8 mouse cellular contexts compared by ENCODE assay signal in the genomic region with DNA sequence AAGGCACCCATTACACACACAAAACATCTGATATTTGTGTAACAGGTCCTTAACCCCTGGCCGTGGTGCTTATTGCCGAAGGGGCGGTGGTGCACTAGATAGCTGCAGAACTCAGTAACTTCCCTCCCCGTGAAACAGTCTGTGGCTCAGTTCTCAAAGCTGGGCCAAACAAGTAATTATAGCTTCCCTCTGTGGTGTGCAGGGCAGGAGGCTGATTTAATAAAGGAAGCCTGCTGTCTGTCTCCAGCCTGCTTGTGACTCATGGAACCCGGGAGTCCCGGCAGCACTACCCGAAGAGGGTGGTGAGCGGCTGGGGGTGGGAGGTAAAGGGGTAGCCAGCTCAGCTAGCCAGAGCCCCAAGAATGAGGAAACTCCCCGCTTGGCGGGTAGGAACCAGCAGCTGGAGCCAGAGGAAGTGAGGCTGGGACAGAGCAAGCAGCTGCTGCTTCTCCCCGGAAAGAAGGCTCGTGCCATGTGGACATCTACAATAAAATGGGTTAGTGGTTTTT. TPM values are rescaled to one million over a fixed set of nuclear protein-coding genes. Genes with fewer than 3 reads are reported as not detected.
A peak's percentile ranks its signal among the peaks of the same experiment; 100 is the strongest.
DNase-seq lines count a peak whose midpoint lies in the region; ATAC-seq and TF ChIP-seq lines count a peak whose summit lies in the region.

No protein-coding gene starts in this region.

- H3K4me1 ChIP-seq in hindbrain, embryonic 15.5 days (replicated peaks) = peaks cover 32% of the 10 kb centered on the region

- H3K27me3 ChIP-seq in hindbrain, embryonic 15.5 days = no peaks in the 10 kb centered on the region

- no peaks in the 10 kb centered on the region for H3K36me3 ChIP-seq in hindbrain, embryonic 15.5 days

- H3K4me2 ChIP-seq in hindbrain, embryonic 15.5 days = peak overlapping the region; percentile 81

- peak overlapping the region; percentile 51 for H3K9ac ChIP-seq in hindbrain, embryonic 15.5 days

- H3K4me3 ChIP-seq in gastrocnemius, adult 2 months = peak overlapping the region; percentile 83
- peak overlapping the region; percentile 40; the same call in 1 of the 2 replicates for H3K4me3 ChIP-seq in hindbrain, embryonic 15.5 days

- DNase-seq in NIH3T3 (ENCODE audit: low read depth) = peak; percentile 85
- peak; percentile 65 for DNase-seq in cerebellum, adult 9-11 months
- peak; percentile 88 for DNase-seq in gastrocnemius, adult 2 months
- peak; percentile 68 to 72 for DNase-seq in layer of hippocampus, postnatal 36 days
- peak; percentile 71 for DNase-seq in lung, postnatal 36 days
- DNase-seq in right cerebral cortex, adult 18-20 months = peak; percentile 85
- peak; percentile 24 for DNase-seq in yolk sac, embryonic 10.5 days (ENCODE audit: low spot score)

- 1% methylated on average over 12 of the region's 12 CpGs for WGBS in hindbrain, embryonic 15.5 days

- H3K27ac ChIP-seq in gastrocnemius, adult 2 months = peak overlapping the region; percentile 97
- H3K27ac ChIP-seq in hindbrain, embryonic 15.5 days (replicated peaks) = peak overlapping the region; percentile 86

- no peaks in the 10 kb centered on the region for H3K9me3 ChIP-seq in hindbrain, embryonic 15.5 days

- TF ChIP-seq CTCF in gastrocnemius, adult 2 months (IDR thresholded peaks at IDR 0.05) = no peak

- peak; percentile 71 for ATAC-seq in hindbrain, embryonic 15.5 days (ENCODE audit: low FRiP score, low read depth)

- intact Hi-C loops in gastrocnemius, adult 2 months (cut with DNase I) = loop anchor here (2.0 kb wide), 2 partner anchors 31 to 47 kb away; a partner anchor contains a TSS

RNA-seq across cellular contexts. Expression of a gene that starts 48.1 kb away (rescaled TPM):
- 10 to 100 TPM; 47.2 to 49.5 TPM for total RNA-seq in gastrocnemius, adult 2 months (2021)
- polyA plus RNA-seq in hindbrain, embryonic 15.5 days (2015; fragmentation: Nextera tagmentation; extraction: Ambion mirVana) = 94.7 and 100 TPM in 2 replicates
- total RNA-seq in layer of hippocampus, postnatal 36 days (2021) = 100 to 1,000 TPM; 238 to 258 TPM

RNA-seq across cellular contexts. Expression of a gene that starts 59.1 kb away (rescaled TPM):
- total RNA-seq in gastrocnemius, adult 2 months (2021) = not detected
- polyA plus RNA-seq in hindbrain, embryonic 15.5 days (2015; fragmentation: Nextera tagmentation; extraction: Ambion mirVana) = 3.7 and 3.8 TPM in 2 replicates
- 1 to 10 TPM; 1.7 to 2.9 TPM for total RNA-seq in layer of hippocampus, postnatal 36 days (2021)

Comparison
In these comparisons a context has a peak if more than half of its experiments do, and no peak if none do; other contexts are left out.
1. Peak in every context shown above with its lines: DNase-seq, ATAC-seq, H3K4me3 ChIP-seq and H3K27ac ChIP-seq.
2. DNase-seq: peak in every context shown above with its lines; median percentile 88 in gastrocnemius, adult 2 months; 85 in NIH3T3; 85 in right cerebral cortex, adult 18-20 months; 71 in lung, postnatal 36 days; 70 in layer of hippocampus, postnatal 36 days; 65 in cerebellum, adult 9-11 months; 24 in yolk sac, embryonic 10.5 days.
3. RNA of a gene that starts 48.1 kb away (total RNA-seq): 238 to 258 TPM in layer of hippocampus, postnatal 36 days; 47.2 to 49.5 TPM in gastrocnemius, adult 2 months; every median in the first group is over 4 times any median in the second.